Mouse (Mus musculus) bone marrow macrophage, adult 2 months (primary cell): ENCODE data around the gene Aig1.

Source experiments
- CTCF ChIP-seq: IDR thresholded peaks from 2 replicates; pipeline ENCODE4 v1.5.1; 2012; ENCODE audit warnings: low read depth, mild to moderate bottlenecking, low read length, moderate library complexity
- POLR2A ChIP-seq: IDR thresholded peaks from 2 replicates; pipeline ENCODE4 v1.6.1; 2012; ENCODE audit warnings: mild to moderate bottlenecking, low read depth, low read length, borderline replicate concordance

GRCm38 (mm10) chr10:13690773-13691172 is 178.0 kb downstream of the Aig1 start:
- TF ChIP-seq POLR2A (no peak), CTCF (no peak)
